Mouse (Mus musculus): Measurements from ENCODE around the gene 9030025P20Rik. TPM values are rescaled to one million over a fixed set of nuclear protein-coding genes. Genes with fewer than 3 reads are reported as not detected.
"Not testable (repeated sequence)": the region's sequence is repeated elsewhere in the genome, so short reads cannot be mapped to it uniquely, and the experiment has no call there.

The 9030025P20Rik gene
- polyA plus RNA-seq, 1 experiment: 6.7 TPM

GRCm38 (mm10) chr17:14944551-14944950 is 33.7 kb upstream of the 9030025P20Rik start:
- Histone ChIP-seq H3K4me3 (ENCODE audit: insufficient read depth, low read length) (no peak overlapping the region; the same call in 1 of the 2 replicates), H3K27ac (ENCODE audit: insufficient read depth, low read length) (no peak overlapping the region), H3K4me1 (ENCODE audit: control insufficient read depth, insufficient read depth, low read length) (0 out of 2 replicates have a peak, but pooled peaks cover 2% of the 10 kb centered on the region)
- TF ChIP-seq POLR2A (IDR thresholded peaks at IDR 0.05; ENCODE audit: low read depth, low read length) (no peak), CTCF (IDR thresholded peaks at IDR 0.05; ENCODE audit: borderline replicate concordance, insufficient read depth, low read length) (no peak)

- Histone ChIP-seq H3K27ac (ENCODE audit: insufficient read depth, low read length) (no peak overlapping the region), H3K4me3 (ENCODE audit: insufficient read depth, low read length) (no peak overlapping the region), H3K4me1 (ENCODE audit: control insufficient read depth, insufficient read depth, low read length) (0 out of 2 replicates have a peak, but pooled peaks cover 2% of the 10 kb centered on the region)
- TF ChIP-seq POLR2A (IDR thresholded peaks at IDR 0.05; ENCODE audit: low read depth, low read length) (no peak), CTCF (IDR thresholded peaks at IDR 0.05; ENCODE audit: borderline replicate concordance, insufficient read depth, low read length) (no peak)
Observed at GRCm38 (mm10) chr17:14949161-14949827, 29.0 kb upstream of the 9030025P20Rik start.

- no peak overlapping the region for H3K27ac ChIP-seq (ENCODE audit: insufficient read depth, low read length)
- no peaks in the 10 kb centered on the region for H3K4me1 ChIP-seq (ENCODE audit: control insufficient read depth, insufficient read depth, low read length)
- no peak overlapping the region for H3K4me3 ChIP-seq (ENCODE audit: insufficient read depth, low read length)
- TF ChIP-seq CTCF (IDR thresholded peaks at IDR 0.05; ENCODE audit: borderline replicate concordance, insufficient read depth, low read length) (no peak), POLR2A (IDR thresholded peaks at IDR 0.05; ENCODE audit: low read depth, low read length) (no peak)
Observed at GRCm38 (mm10) chr17:14953452-14953851, 24.8 kb upstream of the 9030025P20Rik start.

- no peak overlapping the region for H3K4me3 ChIP-seq (ENCODE audit: insufficient read depth, low read length)
- no peaks in the 10 kb centered on the region; the same call in 1 of the 2 replicates for H3K4me1 ChIP-seq (ENCODE audit: control insufficient read depth, insufficient read depth, low read length)
- TF ChIP-seq CTCF (IDR thresholded peaks at IDR 0.05; ENCODE audit: borderline replicate concordance, insufficient read depth, low read length) (no peak), POLR2A (IDR thresholded peaks at IDR 0.05; ENCODE audit: low read depth, low read length) (no peak)
- no peak overlapping the region for H3K27ac ChIP-seq (ENCODE audit: insufficient read depth, low read length)
Observed at GRCm38 (mm10) chr17:14958686-14959327, 19.5 kb upstream of the 9030025P20Rik start.

- Histone ChIP-seq H3K4me3 (ENCODE audit: insufficient read depth, low read length) (peak overlapping the region; percentile 55), H3K27ac (ENCODE audit: insufficient read depth, low read length) (no peak overlapping the region), H3K4me1 (ENCODE audit: control insufficient read depth, insufficient read depth, low read length) (no peaks in the 10 kb centered on the region; the same call in 1 of the 2 replicates)
- TF ChIP-seq POLR2A (IDR thresholded peaks at IDR 0.05; ENCODE audit: low read depth, low read length) (no peak), CTCF (IDR thresholded peaks at IDR 0.05; ENCODE audit: borderline replicate concordance, insufficient read depth, low read length) (no peak)
Observed at GRCm38 (mm10) chr17:14959979-14960378, 18.3 kb upstream of the 9030025P20Rik start.

- TF ChIP-seq POLR2A (IDR thresholded peaks at IDR 0.05; ENCODE audit: low read depth, low read length) (no peak), CTCF (IDR thresholded peaks at IDR 0.05; ENCODE audit: borderline replicate concordance, insufficient read depth, low read length) (no peak)
- H3K4me1 ChIP-seq (ENCODE audit: control insufficient read depth, insufficient read depth, low read length): no peaks in the 10 kb centered on the region; the same call in 1 of the 2 replicates
- no peak overlapping the region for H3K27ac ChIP-seq (ENCODE audit: insufficient read depth, low read length)
- peak overlapping the region; percentile 100 for H3K4me3 ChIP-seq (ENCODE audit: insufficient read depth, low read length)
Observed at GRCm38 (mm10) chr17:14960520-14960919, 17.7 kb upstream of the 9030025P20Rik start.

- peak; percentile 45; the same call in 1 of the 2 replicates for TF ChIP-seq POLR2A (IDR thresholded peaks at IDR 0.05; ENCODE audit: low read depth, low read length)
- not testable (repeated sequence) for H3K27ac ChIP-seq (ENCODE audit: insufficient read depth, low read length)
- H3K4me3 ChIP-seq (ENCODE audit: insufficient read depth, low read length): peak within 1 kb of the TSS; percentile 100
Observed at GRCm38 (mm10) chr17:14960951-14961556, 17.2 kb upstream of the 9030025P20Rik start, which contains the start of gene Phf10. Gene Phf10, minus strand, starts transcription at chr17:14961273.

GRCm38 (mm10) chr17:14961557-14962154 is 16.6 kb upstream of the 9030025P20Rik start:
- not testable (repeated sequence) for H3K27ac ChIP-seq (ENCODE audit: insufficient read depth, low read length); H3K4me3 ChIP-seq (ENCODE audit: insufficient read depth, low read length); H3K4me1 ChIP-seq (ENCODE audit: control insufficient read depth, insufficient read depth, low read length)

More at GRCm38 (mm10) chr17:14960951-14961556, 17.2 kb upstream of the 9030025P20Rik start, which contains the start of gene Phf10:
- H3K4me1 ChIP-seq (ENCODE audit: control insufficient read depth, insufficient read depth, low read length): not testable (repeated sequence)

GRCm38 (mm10) chr17:14968373-14968913 is 9.8 kb upstream of the 9030025P20Rik start:
- not testable (repeated sequence) for H3K4me1 ChIP-seq (ENCODE audit: control insufficient read depth, insufficient read depth, low read length); H3K27ac ChIP-seq (ENCODE audit: insufficient read depth, low read length); H3K4me3 ChIP-seq (ENCODE audit: insufficient read depth, low read length)

GRCm38 (mm10) chr17:14977718-14978361 is 428 bp upstream of the 9030025P20Rik start:
- not testable (repeated sequence) for H3K27ac ChIP-seq (ENCODE audit: insufficient read depth, low read length); H3K4me1 ChIP-seq (ENCODE audit: control insufficient read depth, insufficient read depth, low read length); H3K4me3 ChIP-seq (ENCODE audit: insufficient read depth, low read length)

GRCm38 (mm10) chr17:14990116-14990702 is 11.9 kb downstream of the 9030025P20Rik start:
- H3K4me1 ChIP-seq (ENCODE audit: control insufficient read depth, insufficient read depth, low read length); H3K4me3 ChIP-seq (ENCODE audit: insufficient read depth, low read length); H3K27ac ChIP-seq (ENCODE audit: insufficient read depth, low read length): not testable (repeated sequence)

GRCm38 (mm10) chr17:14992522-14993138 is 14.4 kb downstream of the 9030025P20Rik start:
- H3K4me3 ChIP-seq (ENCODE audit: insufficient read depth, low read length); H3K4me1 ChIP-seq (ENCODE audit: control insufficient read depth, insufficient read depth, low read length): not testable (repeated sequence)

More at GRCm38 (mm10) chr17:14992522-14993138, 14.4 kb downstream of the 9030025P20Rik start:
- not testable (repeated sequence) for H3K27ac ChIP-seq (ENCODE audit: insufficient read depth, low read length)

Measured in embryonic fibroblast, embryonic 13.5 days (primary cell).